Mouse (Mus musculus): ENCODE measurements at regions not wholly inside any gene's neighbourhood (a gene's known extent, or its start where the extent isn't known, plus 50 kb on each side); places are given as distances from the start of the nearest gene placed in this dataset.

- DNase-seq = no peak
- intact Hi-C loops (cut with DNase I) = no loop called here
These were observed 556.2 kb downstream of the Epha4 start for GRCm38 (mm10) chr1:76958706-76959105.

GRCm38 (mm10) chr1:76972454-76972853 is 542.4 kb downstream of the Epha4 start:
- no peak for DNase-seq
- intact Hi-C loops (cut with DNase I) = no loop called here

GRCm38 (mm10) chr1:76975077-76975945 is 539.6 kb downstream of the Epha4 start:
- peak; percentile 5 to 15 for DNase-seq
- intact Hi-C loops (cut with DNase I) = no loop called here

- DNase-seq = no peak
- intact Hi-C loops (cut with DNase I) = no loop called here
These were observed 534.3 kb downstream of the Epha4 start for GRCm38 (mm10) chr1:76980498-76981152.

GRCm38 (mm10) chr1:76993776-76994175 is 521.1 kb downstream of the Epha4 start:
- intact Hi-C loops (cut with DNase I) = no loop called here
- DNase-seq = no peak

- DNase-seq = no peak
- intact Hi-C loops (cut with DNase I) = no loop called here
These were observed 506.9 kb downstream of the Epha4 start for GRCm38 (mm10) chr1:77008001-77008400.

- no peak for DNase-seq
- intact Hi-C loops (cut with DNase I) = no loop called here
These were observed 504.2 kb downstream of the Epha4 start for GRCm38 (mm10) chr1:77010608-77011214.

GRCm38 (mm10) chr1:77027656-77028055 is 487.2 kb downstream of the Epha4 start:
- intact Hi-C loops (cut with DNase I) = no loop called here
- DNase-seq = no peak

DNA sequence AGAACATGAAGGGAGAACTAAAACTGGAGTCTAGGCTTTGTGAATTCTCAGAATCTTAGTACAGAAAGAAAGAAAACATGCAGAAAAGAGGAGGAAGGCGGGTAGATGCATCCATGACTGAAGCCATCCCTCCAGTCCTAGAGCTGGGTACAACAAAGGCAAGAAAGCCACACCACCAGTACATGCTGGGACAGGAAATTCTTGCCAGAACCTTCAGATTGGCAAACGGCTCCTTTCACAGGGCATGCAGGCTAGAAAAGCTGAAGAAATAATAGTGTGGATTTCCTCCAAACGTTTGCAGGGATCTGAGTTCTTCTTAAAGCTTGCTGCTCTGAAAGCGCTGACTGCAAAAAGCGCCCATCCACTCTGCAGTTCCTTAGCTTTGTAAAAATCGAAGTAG is 486.7 kb downstream of the Epha4 start:
- no peak for DNase-seq
- intact Hi-C loops (cut with DNase I) = no loop called here

- intact Hi-C loops (cut with DNase I) = no loop called here
- DNase-seq = no peak
These were observed 485.8 kb downstream of the Epha4 start for GRCm38 (mm10) chr1:77029091-77029490.

GRCm38 (mm10) chr1:77043749-77044564 is 470.9 kb downstream of the Epha4 start:
- intact Hi-C loops (cut with DNase I) = no loop called here
- peak; percentile 76 to 85 for DNase-seq

DNA sequence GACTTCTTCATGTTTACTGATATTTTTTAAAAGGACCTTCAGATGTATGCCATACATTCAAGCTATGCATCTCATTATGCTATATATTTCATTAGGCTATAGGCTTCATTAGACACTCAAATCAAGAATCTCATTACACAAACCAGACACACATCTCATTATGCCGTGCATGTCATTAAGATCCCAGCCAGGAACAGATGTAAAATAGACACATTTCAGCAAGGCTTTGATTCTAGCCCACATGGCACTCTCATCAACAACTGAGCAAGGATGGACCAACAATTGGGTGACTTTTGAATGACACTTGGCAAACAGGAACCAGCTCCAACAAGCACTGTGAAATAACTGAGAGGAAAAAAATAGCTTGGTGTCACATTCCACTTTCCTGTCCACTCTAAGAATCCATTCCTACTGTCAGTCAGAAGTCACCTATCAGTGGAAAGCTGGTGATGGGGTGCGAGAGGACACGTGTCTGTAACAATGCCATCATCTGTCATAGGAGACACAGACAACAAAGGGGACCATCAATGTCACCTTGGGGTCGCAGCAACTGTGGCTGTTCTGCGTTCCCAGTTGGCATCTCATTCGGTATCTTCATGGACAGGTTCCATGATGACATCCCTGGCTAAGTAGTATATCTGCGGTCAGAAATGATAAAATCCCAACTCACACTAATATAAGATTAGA is 466.0 kb downstream of the Epha4 start:
- intact Hi-C loops (cut with DNase I) = no loop called here
- DNase-seq = peak; percentile 32 to 43

DNA sequence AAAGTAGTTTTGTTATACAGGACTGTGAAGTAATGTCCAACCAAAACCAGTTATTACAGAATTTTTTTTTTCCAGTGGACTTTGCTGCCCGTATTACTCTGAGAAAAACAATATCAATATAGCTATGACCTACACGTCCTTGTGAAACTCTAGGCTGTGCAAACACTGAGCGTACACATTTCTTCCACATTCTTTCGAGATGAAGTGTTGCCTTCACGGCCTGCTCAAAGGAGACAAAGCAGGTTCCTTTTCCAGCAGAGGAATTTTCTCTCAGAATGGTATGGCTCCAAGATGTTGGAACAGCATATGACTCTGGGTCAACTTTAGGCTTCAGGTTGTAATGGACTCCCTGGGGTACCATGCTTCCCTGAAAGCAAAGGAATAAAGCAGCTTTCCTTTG is 463.6 kb downstream of the Epha4 start:
- intact Hi-C loops (cut with DNase I) = no loop called here
- no peak for DNase-seq

DNA sequence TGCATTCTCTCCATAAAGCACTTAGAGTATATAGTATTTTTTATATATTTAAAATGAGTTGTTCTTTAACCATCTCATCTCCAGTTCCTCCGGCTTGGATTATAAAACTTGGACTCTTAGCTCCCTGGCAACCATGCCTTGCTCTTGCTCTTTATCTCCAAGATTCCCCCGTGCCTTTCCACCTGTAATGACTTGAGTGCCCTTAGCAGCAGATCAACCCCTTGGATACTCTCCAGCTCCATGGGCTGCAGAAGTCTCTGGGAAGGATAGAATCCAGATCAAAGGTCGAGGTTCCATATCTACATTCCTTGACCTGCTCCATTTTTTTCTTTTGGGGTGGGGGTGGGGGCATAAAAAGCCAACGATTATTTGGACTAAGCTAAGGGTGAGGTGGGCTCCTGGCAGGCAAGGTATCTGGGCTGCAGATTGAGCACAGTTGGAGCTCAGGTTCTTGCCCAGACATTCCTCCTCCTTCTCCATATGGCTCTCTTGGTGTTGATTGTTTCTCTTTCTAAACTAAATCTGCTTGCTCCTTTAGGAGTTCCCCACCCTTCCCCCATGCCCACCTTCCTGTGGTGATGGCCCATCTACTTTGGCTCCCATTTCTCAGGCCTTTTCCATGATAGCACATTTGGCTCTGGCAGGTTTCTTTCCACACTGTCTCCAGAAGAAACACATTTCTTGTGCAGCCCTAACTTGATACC is 460.9 kb downstream of the Epha4 start:
- no peak for DNase-seq
- intact Hi-C loops (cut with DNase I) = no loop called here

GRCm38 (mm10) chr1:77062468-77062867 is 452.4 kb downstream of the Epha4 start:
- intact Hi-C loops (cut with DNase I) = no loop called here
- peak in 1 of 2 experiments; percentile 29 for DNase-seq

GRCm38 (mm10) chr1:77073071-77073470 is 441.8 kb downstream of the Epha4 start:
- intact Hi-C loops (cut with DNase I) = no loop called here
- no peak for DNase-seq

- intact Hi-C loops (cut with DNase I) = no loop called here
- DNase-seq = no peak
These were observed 439.7 kb downstream of the Epha4 start for GRCm38 (mm10) chr1:77074926-77075885.

- intact Hi-C loops (cut with DNase I) = loop anchor here (2.0 to 10.0 kb wide), 3 partner anchors 423 to 1428 kb away; partner anchors contain the start of gene Epha4
- no peak for DNase-seq
These were observed 434.1 kb downstream of the Epha4 start for GRCm38 (mm10) chr1:77080767-77081166.

Data from heart, postnatal 10 days (tissue).